Mouse (Mus musculus) ovary, adult 18-20 months (tissue): Measurements from ENCODE around the gene Ppfia3.

Experiments
- DNase-seq: peaks from one replicate; pipeline ENCODE4 v3.0.0; 2022; ENCODE audit warnings: low spot score, mixed read lengths

Gene Ppfia3

DNA sequence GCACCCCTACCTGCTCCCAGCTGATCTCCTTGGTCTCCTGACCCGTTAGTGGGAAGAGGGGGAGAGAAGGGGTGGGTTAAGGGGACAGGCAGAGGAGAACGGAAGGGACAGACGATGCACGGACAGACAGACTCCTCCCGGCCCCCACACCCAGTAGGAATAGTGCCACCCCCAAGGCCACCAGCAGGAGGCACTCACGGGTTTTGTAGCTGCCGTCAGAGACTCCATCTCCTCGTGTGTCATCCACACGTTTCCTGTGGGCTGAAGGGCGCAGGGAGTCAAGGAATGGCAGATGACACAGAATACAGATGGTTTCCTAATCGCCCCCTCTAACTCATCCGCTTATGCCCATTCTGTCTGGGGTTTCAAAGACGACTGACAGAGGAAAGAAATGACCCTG lies 23.3 kb downstream of the Ppfia3 start:
- DNase-seq = no peak

DNA sequence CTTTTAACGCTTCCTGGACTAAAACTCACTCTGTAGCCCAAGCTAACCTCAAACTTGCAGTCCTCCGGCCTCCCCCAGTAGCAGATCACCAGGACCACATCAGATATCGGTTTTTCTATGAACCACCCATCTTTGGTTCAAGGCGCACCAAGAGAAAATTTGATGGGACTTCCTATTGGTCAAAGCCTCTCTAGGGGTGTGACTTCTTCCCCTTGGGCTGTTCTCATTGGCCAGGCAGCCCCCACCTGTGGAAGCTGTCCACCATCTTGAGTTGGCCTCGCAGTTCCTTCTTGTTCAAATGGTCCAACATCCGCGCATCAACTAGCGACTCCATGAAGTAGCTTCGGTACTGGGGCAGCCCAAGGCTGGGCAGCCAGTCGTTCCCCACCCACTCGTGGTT lies 24.7 kb downstream of the Ppfia3 start:
- DNase-seq = no peak

DNA sequence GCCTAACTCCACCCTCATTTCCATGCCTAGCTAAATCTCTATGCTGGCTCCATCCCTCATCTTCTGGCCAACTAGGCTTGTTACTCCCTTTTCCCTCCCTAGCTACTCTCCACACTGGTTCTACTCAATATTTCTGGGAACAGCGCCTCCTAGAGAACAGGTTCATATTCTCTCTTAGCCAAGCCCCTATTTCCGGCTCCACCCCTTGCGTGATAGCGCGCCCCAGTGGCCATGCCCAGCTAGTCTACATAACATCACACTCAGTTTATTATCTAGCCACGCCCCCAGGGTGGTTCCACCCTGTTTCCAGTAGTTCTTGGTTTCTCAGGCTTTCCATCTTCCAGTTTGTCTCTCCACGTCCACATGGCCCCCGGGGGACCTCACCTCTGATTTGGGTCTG lies 25.5 kb downstream of the Ppfia3 start:
- DNase-seq = peak; percentile 38

DNA sequence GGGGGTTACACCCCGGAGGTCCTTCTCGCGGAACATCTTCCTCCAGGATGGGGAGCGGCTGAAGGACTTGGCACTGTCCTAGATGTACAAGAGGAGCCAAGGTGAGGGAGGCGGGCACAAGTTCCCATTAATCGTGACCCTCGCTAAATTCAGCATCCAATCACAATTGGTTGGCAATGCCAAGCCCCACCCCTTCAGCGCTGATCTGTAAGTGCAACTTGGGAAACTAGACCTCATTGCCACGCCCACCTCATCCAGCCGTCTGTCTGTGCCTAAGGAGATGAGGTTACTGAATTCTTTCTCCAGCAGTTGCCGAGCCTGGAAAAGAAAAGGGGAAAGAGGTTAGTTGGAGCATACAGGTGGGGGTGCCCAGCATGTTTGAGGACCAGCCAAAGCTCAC lies 26.1 kb downstream of the Ppfia3 start:
- peak; percentile 70 for DNase-seq

DNA sequence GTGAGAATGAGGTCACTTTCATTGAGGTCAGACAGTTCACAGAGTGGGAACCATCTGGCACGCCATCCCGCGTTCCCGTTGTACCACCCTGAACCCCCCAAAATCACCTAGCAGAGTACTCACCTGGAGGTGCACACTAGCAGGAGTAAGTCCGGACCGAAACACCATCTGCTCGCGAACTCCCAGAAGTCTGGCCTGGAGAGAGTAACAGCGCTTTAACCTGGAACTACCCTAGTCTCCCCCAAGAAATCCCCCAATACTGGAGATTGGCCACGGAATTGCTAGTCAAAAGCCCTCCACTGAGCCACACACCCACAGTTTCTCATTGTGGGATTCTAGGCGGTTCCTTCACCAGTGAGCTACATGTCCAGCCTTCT lies 26.8 kb downstream of the Ppfia3 start:
- no peak for DNase-seq

DNA sequence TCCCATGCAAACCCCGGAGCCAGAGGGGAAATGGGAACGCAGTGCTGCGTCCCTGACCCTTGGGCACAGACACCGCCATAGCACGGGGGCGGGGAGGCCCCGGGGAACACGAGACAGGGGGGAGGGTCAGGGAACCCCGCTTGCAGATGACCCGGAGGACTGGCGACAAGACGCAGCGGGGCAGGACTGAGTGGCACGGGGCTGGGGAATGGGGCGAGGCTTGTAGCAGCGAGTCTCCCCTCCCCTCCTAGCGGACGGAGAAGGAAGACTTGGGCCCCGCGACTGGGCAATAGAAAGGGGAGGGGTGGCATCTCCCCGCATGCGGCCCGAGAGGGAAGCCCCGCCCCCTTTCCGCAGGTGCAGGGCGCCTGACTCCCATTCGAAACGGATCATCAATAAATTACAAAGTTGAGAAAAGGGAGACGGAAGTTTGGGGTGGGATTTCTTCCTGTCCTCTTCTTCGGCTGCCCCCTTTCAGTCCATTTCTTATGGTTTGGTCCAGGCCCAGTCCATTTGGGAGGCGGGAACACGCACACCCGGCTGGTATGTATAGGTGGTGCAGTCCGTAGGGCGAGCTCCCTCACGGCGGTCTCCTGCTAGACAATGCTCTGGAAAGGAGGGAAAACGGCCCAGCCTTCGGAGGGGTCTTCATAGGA lies 27.3 kb downstream of the Ppfia3 start:
- peak; percentile 65 for DNase-seq

DNA sequence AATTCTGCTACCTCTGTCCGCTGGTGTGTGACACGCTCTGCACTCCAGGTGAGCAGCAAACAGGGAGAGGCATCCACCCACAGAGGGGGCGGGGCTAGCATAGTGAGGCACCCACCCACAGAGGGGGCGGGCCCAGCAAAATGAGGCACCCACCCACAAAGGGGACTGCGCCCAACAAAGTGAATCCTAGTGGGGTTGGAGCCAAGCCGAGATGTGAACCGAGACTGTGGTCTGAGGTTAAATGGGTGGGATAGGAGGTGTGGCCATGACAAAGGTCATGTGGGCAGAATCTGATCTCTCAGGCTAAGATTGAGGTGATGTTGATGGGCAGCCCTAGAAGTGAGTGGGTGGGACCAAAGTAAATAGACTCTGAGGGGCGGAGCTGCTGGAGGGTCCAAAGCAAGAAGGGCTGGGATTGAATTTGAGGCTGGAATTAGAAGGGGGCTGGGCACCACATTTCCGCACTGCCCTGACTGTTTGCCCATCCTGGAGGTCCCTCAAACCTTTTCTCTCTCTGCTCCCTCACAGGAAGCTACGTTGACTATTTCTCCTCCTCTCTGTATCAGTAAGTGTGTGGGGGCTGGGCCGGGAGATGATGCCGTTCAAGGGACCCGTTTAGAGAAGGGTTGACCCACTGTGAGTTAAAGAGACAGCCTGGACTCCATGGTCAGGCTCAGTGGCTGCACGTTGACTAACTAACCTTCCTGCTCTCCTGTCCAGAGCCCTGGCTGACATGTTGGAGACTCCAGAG lies 28.5 kb downstream of the Ppfia3 start:
- no peak for DNase-seq

DNA sequence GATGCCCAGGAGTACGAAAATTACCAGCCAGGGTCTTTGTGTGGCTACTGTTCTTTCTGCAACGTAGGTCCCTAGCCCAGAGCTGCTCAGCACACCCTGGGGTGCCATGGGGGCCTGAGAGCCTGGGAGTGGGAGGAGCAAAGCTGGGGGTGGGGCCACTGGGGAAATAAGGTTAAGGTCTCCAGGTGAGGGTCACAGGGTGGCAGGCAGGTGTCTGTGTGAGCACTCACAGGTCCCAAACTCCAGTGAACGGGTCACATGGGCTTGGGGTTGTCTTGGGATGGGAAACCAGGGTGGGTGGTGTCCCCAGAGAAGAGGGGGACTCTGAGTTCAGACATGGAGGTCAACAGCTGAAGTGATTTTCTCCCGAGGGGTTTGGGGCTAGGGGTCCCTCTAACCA lies 29.4 kb downstream of the Ppfia3 start:
- DNase-seq = no peak

DNA sequence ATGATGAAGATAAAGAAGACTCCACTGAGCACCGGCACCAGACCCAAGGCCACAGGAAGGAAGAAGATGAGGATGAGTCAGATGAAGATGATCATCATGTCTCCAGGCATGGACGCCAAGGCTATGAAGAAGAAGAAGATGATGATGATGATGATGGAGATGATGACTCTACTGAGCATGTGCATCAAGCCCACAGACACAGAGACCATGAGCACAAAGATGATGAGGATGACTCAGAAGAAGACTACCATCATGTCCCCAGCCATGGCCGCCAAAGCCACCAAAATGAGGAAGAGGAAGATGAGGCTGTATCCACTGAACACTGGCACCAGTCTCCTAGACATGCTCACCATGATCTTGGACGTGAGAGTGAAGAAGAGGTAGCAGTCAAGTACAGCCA lies 30.5 kb downstream of the Ppfia3 start:
- DNase-seq = no peak

DNA sequence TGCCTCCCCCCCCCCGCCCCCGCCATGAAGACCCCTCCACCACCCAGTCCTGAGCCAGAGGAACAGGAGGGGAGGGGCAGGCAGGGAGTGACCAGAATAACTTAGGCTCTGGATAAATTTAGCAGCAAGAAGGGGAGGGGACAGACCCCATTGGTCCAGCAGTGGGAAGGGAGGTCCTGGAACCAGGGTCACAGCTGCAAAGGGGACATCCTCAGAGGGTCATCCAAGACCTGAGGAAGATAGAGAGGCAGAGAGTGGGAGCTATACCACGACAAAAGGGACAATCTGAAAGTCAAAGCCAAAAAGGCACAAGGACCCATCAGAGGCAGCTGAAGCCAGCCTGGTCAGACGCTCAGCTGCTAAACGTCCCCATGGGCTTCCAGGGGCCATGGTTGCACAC lies 31.8 kb downstream of the Ppfia3 start, which contains the start of gene Hrc:
Gene Hrc (plus strand): TSS at position 235 of the 400 bp plus-strand sequence.
- no peak for DNase-seq

DNA sequence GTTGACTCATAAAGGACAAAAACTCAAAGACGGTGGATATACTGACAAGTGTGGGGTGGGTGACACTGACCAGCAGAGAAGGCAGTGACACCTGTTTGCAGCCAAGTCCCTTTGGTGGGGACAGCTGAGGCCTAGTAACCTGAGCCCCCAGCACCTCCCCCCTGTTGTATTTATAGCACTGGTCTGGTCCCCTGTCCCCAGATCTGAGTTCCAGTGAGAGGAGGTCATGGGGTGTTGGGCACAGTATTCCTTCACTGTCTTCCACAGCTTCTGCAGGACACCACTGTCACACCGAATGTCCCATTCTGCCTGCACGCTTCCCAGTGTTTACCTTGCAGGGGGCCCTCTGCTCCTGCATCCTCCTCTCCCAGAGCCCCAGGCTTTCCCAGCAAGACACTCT lies 32.2 kb downstream of the Ppfia3 start:
- DNase-seq = no peak

DNA sequence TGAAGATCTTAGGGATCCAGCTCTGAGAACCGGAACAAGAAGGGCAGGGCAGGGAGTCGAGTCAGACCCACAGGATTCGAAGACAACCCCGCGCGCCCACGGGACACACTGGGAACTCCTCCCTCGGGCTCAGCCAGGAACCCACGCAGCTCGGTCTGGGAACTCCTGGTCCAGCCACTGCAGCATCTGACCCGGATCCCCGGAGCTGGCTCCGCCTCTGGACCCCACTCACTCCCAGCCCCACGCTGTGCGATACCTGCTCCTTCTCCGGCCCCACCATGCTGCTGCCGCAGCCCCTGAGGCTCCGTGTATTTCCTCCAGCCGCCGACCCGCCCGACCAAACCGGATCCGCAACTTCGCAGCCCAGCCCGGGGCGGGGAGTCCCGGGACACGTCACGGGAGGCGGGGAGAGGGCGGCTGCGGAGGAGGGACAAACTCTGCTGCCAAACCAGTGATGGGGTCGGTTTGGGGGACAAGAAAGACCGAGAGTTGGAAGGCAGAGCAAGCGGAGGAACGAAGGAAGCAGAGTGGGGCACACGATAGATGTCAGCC lies 33.3 kb downstream of the Ppfia3 start, which contains the start of gene Trpm4:
Gene Trpm4 (minus strand): TSS at position 350 of the 552 bp plus-strand sequence.
- DNase-seq = peak; percentile 71

DNA sequence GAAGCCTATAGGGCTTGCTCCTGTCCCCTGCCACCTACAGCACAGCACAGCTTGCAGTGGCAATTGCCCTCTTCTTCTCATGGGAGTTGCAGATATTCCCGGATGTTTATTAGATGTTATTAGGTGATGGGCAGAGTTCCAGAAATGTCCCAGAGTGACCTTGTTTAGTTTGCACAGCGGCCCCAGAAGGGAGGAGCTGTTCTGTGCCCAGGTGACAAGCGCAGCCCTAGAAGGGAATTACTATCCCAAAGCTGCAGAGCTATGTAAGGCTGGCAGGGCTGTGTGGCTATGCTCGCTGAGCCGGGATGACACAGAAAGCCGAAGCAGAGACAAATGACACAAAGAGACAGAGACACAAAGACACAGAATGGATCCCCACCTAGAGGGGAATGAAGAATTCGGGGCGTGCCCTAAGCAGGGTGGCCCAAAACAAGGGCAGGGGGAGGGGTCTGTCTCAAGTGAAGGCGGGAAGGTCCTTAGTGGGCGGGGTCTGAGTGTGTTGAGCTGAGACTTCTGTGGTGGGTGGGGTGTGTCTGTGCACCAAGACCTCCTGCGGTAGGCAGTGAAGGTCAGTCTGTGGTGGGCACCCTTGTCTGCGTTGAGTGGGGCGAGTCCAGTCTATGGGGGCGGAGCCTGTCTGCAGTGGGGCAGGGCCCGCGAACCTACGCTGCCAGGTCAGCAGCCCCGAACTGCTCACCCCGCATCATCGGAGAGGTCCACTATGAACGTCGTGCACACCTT lies 34.0 kb downstream of the Ppfia3 start:
- DNase-seq = peak; percentile 71

DNA sequence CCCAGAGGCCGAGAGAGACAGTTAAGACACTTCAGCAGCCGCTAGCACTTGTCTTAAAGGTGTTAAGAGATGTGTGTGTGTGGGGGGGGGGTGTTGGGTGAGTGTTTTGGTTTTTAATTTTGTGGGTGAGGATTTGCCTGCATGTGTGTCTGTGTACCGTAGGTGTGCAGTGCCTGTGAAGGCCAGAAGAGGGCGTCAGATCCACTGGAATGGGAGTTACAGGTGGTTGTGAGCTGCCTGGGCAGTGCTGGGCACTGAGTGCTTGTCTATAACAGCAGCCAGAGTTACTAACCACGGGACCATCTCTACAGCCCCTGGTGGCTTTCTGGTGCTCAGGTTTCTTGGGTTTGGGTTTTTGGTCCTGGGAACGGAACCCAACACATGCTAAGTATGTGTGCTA lies 35.3 kb downstream of the Ppfia3 start:
- DNase-seq = no peak

DNA sequence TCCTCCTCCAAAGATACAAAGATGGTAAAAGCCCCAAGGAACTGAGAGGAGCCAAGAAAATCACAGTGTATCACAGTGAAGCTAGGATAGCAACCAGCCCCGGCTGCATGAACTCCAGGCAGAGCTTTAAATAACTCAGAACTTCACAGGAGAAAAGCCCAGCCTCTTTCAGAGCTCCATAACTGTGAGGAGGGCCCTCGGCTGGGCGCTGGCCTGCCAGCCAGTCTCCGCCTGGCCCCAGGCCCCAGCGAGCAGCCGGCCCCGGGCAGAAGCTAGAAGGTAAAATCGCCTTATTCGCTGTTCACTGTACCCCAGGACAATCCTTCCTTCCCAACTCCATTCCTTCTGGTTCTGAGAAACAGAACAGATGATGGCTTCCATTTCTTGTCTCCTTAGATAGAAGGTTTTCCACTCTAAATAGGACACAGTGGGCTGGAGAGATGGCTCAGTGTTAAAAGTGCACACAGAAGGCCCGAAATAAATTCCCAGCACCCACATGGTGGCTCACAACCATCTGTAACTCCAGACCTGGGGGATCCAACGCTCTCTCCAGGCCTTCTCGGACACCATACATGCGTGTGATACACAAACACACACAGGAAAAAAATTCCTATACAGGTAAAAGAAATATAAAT lies 37.9 kb downstream of the Ppfia3 start:
- DNase-seq = no peak

DNA sequence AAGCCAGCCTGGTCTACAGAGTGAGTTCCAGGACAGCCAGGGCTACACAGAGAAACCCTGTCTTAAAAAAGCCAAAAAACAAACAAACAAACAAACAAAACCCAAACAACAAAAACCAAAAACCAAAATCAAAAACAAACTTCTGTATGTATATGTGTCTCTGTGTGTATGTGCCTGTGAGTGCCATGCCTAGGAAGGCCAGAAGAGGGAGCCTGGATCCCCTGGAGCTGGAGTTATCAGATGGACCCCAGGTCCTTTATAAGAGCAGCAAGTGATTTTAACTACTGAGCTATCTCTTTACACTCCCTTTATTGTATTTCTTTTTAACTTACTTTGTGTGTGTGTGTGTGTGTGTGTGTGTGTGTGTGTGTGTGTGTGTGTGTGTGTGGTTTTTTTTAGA lies 41.0 kb downstream of the Ppfia3 start:
- no peak for DNase-seq

DNA sequence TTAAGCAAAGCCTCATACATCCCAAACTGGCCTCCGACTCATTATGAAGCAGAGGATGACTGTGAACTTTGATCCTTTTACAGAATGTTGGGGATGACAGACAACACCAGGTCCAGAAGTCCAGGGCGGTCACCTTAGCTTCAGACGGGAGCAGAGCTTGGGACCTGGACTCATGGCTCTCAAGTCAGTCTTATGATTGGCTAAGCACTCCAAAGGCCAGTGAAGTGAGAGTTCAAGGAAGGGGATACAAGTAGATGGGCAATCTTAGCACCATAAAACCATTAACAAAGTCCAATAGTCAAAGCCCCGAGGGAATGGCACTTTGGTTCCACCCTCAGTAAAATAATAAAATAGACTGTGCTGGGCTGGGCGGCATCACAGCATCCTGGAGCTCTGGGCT lies 43.8 kb downstream of the Ppfia3 start:
- no peak for DNase-seq

DNA sequence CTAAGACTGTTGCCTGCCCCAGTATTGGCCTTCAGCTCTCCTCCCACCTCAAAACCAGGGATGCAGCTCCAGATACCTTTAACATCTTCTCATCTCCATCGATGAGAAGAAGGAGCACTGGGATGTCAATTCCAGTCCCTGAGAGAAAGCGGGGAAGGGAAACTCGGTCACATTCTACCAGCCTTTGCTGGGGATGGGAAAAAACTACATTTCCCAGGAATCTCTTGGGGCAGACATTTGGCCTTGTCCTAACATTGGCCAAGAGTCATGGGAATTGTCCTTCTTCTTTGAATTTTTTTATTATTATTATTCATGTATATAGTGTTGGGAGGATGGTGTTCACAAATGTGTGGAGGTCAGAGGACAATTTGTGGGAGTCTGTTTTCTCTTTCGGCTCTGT lies 44.6 kb downstream of the Ppfia3 start:
- no peak for DNase-seq

DNA sequence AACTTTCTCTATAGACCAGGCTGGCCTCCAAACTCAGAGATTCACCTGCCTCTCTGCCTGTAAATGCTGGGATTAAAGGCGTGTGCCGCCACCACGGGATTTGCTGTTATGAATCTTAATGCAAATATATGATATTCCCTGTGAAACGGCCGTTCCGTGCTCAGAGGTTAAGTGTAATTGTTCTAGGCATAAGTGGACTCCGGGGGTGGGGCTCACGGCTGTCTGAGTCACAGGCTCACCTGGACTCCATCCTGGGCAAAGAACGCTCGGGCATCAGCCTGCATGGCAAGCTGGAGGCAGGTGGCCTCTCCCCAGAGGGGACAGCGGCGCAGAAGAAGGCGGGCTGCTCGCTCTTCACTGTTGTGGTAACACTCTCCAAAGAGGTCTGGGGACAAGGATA lies 50.3 kb downstream of the Ppfia3 start:
- no peak for DNase-seq

DNA sequence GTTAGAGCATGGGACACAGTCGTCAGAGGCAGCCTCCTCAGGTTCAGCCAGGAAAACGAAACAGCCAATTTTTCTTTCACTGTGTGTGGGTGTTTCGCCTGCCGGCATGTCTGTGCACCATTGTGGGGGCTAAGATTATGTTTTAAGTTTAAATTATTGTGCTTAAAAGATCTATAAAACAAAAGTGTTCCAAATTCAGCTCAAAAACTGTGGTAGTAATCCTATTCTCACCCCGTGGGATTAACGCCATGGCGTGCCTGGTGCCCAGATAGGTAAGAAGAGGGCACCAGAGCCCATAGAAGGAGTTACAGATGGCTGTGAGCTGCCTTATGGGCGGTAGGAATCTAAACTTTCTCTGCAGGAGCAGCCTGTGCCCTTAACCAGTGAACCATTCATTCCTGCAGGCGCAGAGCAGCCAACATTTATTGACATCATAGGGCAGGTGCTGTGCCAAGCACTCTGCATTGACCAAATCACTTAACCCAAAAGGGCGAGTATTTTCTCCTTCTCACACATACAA lies 51.6 kb downstream of the Ppfia3 start:
- DNase-seq = no peak

DNA sequence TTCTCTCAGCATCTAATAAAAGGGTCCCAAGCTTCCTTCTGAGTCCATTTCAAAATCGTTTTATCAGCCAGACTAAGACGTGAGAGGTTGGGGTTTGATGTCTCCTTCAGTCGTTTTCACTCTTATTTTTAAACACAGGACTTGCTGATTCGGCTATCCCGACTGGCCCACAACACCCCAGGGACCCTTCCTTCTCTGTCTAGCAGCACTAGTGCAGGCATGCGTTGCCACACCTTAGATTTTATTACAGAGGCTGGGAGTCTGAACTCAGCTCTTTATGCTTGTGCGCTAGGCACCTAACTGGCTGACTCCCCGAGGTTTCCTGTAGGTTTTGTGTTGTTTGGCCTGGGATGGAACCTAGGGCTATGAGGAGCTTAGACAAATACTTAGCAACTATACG lies 53.3 kb downstream of the Ppfia3 start:
- no peak for DNase-seq
